ENCODE assay signal across 24 mouse cellular contexts in the genomic region with DNA sequence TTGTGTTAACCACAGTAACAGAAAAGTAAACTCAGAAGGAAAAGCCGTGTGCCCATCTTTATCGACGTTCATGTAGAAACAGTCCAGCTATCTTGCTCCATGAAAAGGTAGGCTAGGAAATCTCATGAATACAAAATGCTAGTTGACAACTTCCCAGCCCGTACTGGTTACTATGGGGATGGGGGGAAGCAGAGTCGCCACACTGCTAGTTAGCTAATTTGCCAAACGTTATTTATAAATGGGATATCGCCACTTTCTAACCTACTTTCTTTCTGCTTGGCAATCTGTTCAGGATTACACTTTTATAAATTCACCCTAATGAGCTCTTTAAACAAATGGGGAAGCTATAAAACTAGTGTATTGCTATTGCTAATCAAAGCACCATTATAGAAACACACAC. TPM values are rescaled to one million over a fixed set of nuclear protein-coding genes. Genes with fewer than 3 reads are reported as not detected.
A peak's percentile ranks its signal among the peaks of the same experiment; 100 is the strongest.
DNase-seq lines count a peak whose midpoint lies in the region; ATAC-seq and TF ChIP-seq lines count a peak whose summit lies in the region.
"Had no signal": no experiment of that assay in that cellular context is flagged by ENCODE, and none has a peak within 500 bp of the region (broad histone marks: within the 10 kb centered on the region; RNA-seq: fewer than 3 reads in every experiment).

No protein-coding gene starts in this region.

- no peaks in the 10 kb centered on the region for H3K27me3 ChIP-seq in forebrain, postnatal 0 days (ENCODE audit: insufficient read depth, low read length)
- no peaks in the 10 kb centered on the region for H3K27me3 ChIP-seq in forebrain, embryonic 12.5 days
- H3K27me3 ChIP-seq: CH12.LX; embryonic facial prominence, embryonic 12.5 days had no signal

- TF ChIP-seq CTCF in forebrain, postnatal 0 days (IDR thresholded peaks at IDR 0.05; ENCODE audit: low read depth) = no peak

- no peaks in the 10 kb centered on the region for H3K36me3 ChIP-seq in forebrain, postnatal 0 days (ENCODE audit: insufficient read depth)
- H3K36me3 ChIP-seq in forebrain, embryonic 12.5 days (replicated peaks) = no peaks in the 10 kb centered on the region
- H3K36me3 ChIP-seq: embryonic facial prominence, embryonic 10.5 days; embryonic facial prominence, embryonic 12.5 days; G1E had no signal

- H3K27ac ChIP-seq in forebrain, postnatal 0 days (ENCODE audit: low read depth, low read length) = no peak overlapping the region
- H3K27ac ChIP-seq in forebrain, embryonic 12.5 days = no peak overlapping the region
- H3K27ac ChIP-seq: embryonic facial prominence, embryonic 10.5 days; embryonic facial prominence, embryonic 12.5 days had no signal

- no peaks in the 10 kb centered on the region for H3K4me1 ChIP-seq in forebrain, postnatal 0 days (ENCODE audit: insufficient read depth)
- 0 out of 2 replicates have a peak, but pooled peaks cover 8% of the 10 kb centered on the region for H3K4me1 ChIP-seq in forebrain, embryonic 12.5 days
- H3K4me1 ChIP-seq: embryonic facial prominence, embryonic 10.5 days; embryonic facial prominence, embryonic 12.5 days had no signal

- no peak overlapping the region for H3K4me3 ChIP-seq in forebrain, postnatal 0 days (ENCODE audit: low read depth, low read length)
- H3K4me3 ChIP-seq in forebrain, embryonic 12.5 days (replicated peaks) = no peak overlapping the region
- H3K4me3 ChIP-seq: embryonic facial prominence, embryonic 10.5 days; embryonic facial prominence, embryonic 12.5 days had no signal

- H3K9me3 ChIP-seq in forebrain, postnatal 0 days (ENCODE audit: low read length) = no peaks in the 10 kb centered on the region
- H3K9me3 ChIP-seq in forebrain, embryonic 12.5 days = no peaks in the 10 kb centered on the region
- H3K9me3 ChIP-seq: embryonic facial prominence, embryonic 10.5 days; embryonic facial prominence, embryonic 12.5 days had no signal

- WGBS in forebrain, postnatal 0 days = 39% methylated on average over 7 of the region's 7 CpGs
- 82% methylated on average over 7 of the region's 7 CpGs for WGBS in forebrain, embryonic 12.5 days

- no peak overlapping the region for H3K9ac ChIP-seq in forebrain, postnatal 0 days
- no peak overlapping the region for H3K9ac ChIP-seq in forebrain, embryonic 12.5 days
- H3K9ac ChIP-seq: embryonic facial prominence, embryonic 12.5 days had no signal

- ATAC-seq in forebrain, postnatal 0 days = peak; percentile 32; the same call in 1 of the 2 replicates
- ATAC-seq in forebrain, embryonic 12.5 days (ENCODE audit: low FRiP score) = no peak
- ATAC-seq: CD4-positive, CD25-positive, alpha-beta regulatory T cell, adult 4 months; forebrain, embryonic 14.5 days; forebrain, embryonic 16.5 days had no signal

- DNase-seq in forebrain, postnatal 0 days = no peak
- peak; percentile 41 for DNase-seq in layer of hippocampus, adult 11-12 months (ENCODE audit: low spot score)
- no peak for DNase-seq in layer of hippocampus, postnatal 25 days (ENCODE audit: extremely low spot score in 1 of 2, low spot score in 1 of 2)
- DNase-seq in layer of hippocampus, adult 9-10 months (ENCODE audit: low spot score) = peak; percentile 31
- DNase-seq in layer of hippocampus, postnatal 36 days = no peak
- DNase-seq in lung, postnatal 10 days = no peak
- DNase-seq: adrenal gland, adult 2 months; adrenal gland, postnatal 10 days; adrenal gland, postnatal 25 days; B cell, adult 2 months; cerebellum, adult 11-12 months; cerebellum, adult 2 months; cerebellum, adult 9-10 months; cerebellum, postnatal 10 days; cerebellum, postnatal 25 days had no signal

- no peak overlapping the region for H3K4me2 ChIP-seq in forebrain, postnatal 0 days (ENCODE audit: low read depth)
- H3K4me2 ChIP-seq in forebrain, embryonic 12.5 days = no peak overlapping the region
- H3K4me2 ChIP-seq: embryonic facial prominence, embryonic 12.5 days had no signal

RNA-seq across cellular contexts. Expression of gene Tex26, which starts 42.5 kb away (rescaled TPM):
- 0.14 and 2.8 TPM in 2 replicates for total RNA-seq in forebrain, postnatal 0 days (2014; rRNA removed)
- polyA plus RNA-seq in forebrain, postnatal 0 days (2015; fragmentation: Nextera tagmentation; extraction: Ambion mirVana) = 1.5 and 1.8 TPM in 2 replicates
- 2.0 and 2.9 TPM in 2 replicates for polyA plus RNA-seq in forebrain, embryonic 12.5 days (2016; fragmentation: Nextera tagmentation; extraction: Ambion mirVana)
- total RNA-seq in layer of hippocampus, postnatal 25 days (2021) = not detected
- under 1 TPM; 0.30 to 0.73 TPM for total RNA-seq in layer of hippocampus, postnatal 36 days (2021)
- total RNA-seq: adrenal gland, postnatal 25 days; CH12.LX had no signal
- polyA plus RNA-seq: adrenal gland, adult 2 months; CD4-positive, CD25-positive, alpha-beta regulatory T cell, adult 4 months; G1E had no signal

RNA-seq across cellular contexts. Expression of gene Wdr95, which starts 46.6 kb away (rescaled TPM):
- 0.15 and 0.38 TPM in 2 replicates for total RNA-seq in forebrain, postnatal 0 days (2014; rRNA removed)
- 0.45 and 0.84 TPM in 2 replicates for polyA plus RNA-seq in forebrain, postnatal 0 days (2015; fragmentation: Nextera tagmentation; extraction: Ambion mirVana)
- polyA plus RNA-seq in forebrain, embryonic 12.5 days (2016; fragmentation: Nextera tagmentation; extraction: Ambion mirVana) = 0.17 and 0.68 TPM in 2 replicates
- total RNA-seq in layer of hippocampus, postnatal 25 days (2021) = 1 to 10 TPM in 1 of 2 experiments, under 1 TPM in 1; 0.87 to 1.7 TPM
- 1 to 10 TPM in 1 of 2 experiments, under 1 TPM in 1; 0.62 to 2.4 TPM for total RNA-seq in layer of hippocampus, postnatal 36 days (2021)
- total RNA-seq: adrenal gland, adult 2 months; adrenal gland, postnatal 25 days; adrenal gland, postnatal 4 days; CH12.LX; G1E had no signal
- polyA plus RNA-seq: adrenal gland, adult 2 months; CD4-positive, CD25-positive, alpha-beta regulatory T cell, adult 4 months; embryonic facial prominence, embryonic 10.5 days; G1E had no signal

Comparison
In these comparisons a context has a peak if more than half of its experiments do, and no peak if none do; other contexts are left out.
1. DNase-seq: peak in layer of hippocampus, adult 11-12 months (single experiment) and layer of hippocampus, adult 9-10 months (single experiment); none in forebrain, postnatal 0 days (single experiment), layer of hippocampus, postnatal 25 days (0 of 2), layer of hippocampus, postnatal 36 days (0 of 2) and lung, postnatal 10 days (single experiment).